Mouse (Mus musculus) yolk sac, embryonic 10.5 days (tissue): ENCODE results near the gene Mrpl53.

ENCODE experiments used
- DNase-seq: peaks from one replicate; pipeline ENCODE4 v3.0.0-alpha.2; 2017; ENCODE audit warnings: low spot score

Mrpl53 gene

DNA sequence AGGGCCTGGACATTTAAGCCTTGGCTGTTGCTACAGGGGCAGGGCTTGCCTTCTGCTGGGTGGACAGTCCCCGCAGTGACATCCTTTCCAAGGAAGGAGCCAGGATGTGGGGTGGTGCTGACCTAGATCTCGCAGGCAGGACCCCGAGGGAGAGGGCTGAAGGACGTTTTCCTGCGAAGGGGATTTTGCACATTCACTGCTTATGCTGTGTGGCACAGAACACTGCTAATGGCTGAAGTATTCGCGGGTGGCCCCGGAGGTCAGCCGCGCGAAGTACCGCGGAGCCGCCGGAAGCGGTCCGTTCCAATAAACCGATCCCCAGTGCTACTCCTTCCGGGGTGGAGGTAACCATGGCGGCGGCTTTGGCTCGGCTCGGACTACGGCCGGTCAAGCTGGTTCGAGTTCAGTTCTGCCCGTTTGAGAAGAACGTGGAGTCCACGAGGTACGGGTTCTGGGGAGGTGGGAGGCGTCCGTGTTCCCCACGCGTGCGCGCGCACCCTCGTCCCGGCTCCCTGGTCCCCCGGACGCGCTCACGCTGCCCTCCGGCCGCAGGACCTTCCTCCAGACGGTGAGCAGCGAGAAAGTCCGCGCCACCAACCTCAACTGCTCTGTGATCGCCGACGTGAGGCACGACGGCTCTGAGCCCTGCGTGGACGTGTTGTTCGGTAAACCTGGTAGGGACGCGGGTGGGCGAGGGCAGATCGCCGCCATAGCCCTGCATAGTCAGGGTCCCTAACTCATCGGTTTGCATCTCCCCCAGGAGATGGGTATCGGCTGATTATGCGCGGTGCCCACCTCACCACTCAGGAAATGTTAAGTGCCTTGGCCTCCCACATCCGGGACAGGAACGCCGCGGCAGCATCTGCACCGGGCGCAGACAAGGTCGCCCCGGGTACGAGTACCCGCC is at the start of gene Mrpl53:
TSS of gene Mrpl53 (plus strand) at position 279 of the 907 bp plus-strand sequence.
- peak; percentile 83 for DNase-seq

DNA sequence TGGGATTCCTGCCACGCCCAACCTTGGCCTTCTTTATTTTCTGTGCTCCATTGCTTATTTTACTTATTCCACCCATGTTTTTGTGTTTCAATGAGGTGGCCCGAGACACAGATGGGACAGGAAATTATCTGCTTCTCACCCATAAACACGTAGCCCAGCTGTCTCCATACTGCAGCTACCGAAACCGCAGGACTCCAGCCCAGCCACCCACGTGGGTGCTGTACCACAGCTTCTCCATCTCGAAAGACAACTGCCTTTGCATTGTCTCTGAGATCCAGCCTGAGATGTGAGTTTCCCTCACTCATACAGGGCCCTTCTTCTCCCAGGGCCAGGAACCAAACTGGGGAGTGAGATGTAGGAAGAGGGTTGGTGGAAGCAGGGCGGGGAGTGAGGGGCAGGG is 42.8 kb upstream of the Mrpl53 start:
- no peak for DNase-seq

DNA sequence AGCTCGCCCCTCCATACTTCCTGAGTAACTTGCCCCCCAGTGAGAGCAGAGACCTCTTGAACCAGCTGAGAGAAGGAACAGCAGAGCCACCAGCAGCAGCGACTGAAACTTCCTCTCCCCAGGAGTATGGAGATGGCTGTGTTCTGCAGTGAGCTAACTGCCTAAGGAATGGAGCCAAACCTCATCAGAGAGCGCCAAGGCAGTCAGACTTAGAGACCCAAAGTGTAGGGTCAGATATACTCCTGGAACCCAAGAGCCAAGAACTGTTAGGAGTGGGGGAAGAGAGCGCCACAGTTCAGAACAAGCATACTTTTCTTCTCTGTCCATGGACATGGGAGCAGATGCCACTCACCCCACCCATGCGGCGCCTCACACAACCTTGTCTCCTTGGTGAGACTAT is 42.4 kb upstream of the Mrpl53 start:
- DNase-seq = no peak

DNA sequence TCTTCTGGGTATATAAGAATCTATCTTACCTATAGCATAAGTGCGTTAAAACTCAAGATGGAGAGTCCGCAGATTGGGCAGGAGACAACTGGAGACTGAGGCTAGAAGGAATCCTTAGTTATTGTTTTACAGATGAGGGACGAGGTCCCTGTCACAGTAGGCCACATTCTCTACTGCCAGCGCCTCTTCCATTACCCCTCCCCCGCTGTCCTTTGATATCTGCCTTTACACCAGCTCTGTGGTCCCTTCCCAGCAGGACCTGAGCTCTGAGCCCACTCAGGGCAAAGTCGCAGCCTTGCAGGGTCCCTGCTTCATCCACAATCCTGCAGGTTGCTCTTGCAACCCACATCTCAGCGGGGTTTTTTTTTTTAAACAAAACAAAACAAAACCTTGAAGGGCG is 40.6 kb upstream of the Mrpl53 start:
- no peak for DNase-seq

DNA sequence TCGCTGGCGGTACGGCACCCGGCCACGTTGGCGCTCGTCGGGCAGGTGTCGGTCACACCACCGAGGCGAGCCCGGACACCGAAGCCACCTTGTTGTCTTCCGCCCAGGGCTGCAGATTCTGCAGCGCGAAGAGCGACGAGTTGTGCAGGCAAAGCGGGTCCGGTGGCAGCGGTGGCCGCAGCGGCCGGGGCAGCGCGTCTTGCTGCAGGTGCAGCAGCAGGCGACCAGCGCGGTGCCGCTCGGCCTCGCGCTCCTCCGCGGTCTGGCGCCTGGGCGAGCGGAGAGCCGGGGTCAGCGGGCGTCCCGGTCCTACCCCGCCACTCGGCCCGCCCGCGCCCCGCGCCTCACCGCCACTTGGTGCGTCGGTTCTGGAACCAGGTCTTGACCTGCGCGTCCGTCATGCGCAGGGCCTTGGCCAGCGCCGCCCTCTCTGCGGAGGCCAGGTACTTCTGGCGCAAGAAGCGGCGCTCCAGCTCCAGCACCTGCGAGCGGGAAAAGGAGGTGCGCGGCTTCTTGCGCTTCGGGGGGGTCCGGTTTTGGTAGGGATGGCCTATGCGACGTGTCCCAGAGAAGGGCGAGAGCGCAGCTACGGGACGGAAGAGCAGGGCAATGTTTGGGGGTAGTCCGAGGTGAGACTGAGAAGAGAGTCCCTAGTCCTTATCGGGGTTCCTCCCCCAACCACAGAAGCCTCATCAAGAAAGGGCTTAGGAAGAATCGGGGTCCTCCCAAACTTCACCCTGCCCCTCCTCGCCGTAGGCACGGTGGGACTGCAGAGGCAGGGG is 39.9 kb upstream of the Mrpl53 start:
- DNase-seq = no peak

DNA sequence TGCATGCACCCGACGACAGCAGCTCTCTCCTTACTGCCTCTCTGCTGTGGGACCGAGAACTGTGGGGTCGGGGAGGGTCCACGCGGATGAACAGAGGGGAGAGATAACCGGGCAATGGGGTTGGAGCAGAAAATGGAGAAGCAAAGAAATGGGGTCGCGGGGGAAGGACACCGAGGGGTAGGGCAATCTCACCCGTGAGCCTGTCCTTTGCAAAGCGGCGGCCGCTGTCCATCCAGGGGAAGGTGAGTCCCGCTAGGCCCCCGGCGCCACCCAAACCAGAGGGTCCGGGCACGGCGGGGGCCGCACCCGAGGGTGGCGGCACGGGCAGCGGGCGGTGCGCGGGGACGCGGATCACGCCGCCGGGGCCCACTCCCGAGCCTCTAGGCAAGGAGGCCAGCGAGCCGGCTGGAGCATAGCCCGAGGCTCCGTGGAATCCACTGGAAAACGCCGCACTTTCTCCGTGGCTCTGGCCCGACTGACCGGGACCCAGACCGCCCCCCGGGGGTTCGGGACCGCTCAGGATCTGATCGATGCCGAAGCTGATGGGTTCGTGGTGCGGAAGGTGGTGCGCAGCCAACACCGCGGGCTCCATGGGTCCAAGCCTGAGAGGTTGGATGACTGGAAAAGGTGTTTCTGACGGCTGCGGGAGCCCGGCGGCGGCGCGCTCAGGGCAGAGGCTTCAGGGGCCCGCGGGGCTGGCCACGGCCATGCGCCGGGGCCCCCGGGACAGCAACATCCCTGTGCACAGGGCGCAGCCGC is 39.2 kb upstream of the Mrpl53 start:
- DNase-seq = no peak

DNA sequence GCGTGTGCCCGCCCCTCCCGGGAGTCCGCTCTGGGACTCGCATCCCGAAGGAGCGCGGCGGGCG is 38.8 kb upstream of the Mrpl53 start, which contains the start of gene Tlx2:
TSS of gene Tlx2 (minus strand) at position 47 of the 64 bp plus-strand sequence.
- DNase-seq = no peak

DNA sequence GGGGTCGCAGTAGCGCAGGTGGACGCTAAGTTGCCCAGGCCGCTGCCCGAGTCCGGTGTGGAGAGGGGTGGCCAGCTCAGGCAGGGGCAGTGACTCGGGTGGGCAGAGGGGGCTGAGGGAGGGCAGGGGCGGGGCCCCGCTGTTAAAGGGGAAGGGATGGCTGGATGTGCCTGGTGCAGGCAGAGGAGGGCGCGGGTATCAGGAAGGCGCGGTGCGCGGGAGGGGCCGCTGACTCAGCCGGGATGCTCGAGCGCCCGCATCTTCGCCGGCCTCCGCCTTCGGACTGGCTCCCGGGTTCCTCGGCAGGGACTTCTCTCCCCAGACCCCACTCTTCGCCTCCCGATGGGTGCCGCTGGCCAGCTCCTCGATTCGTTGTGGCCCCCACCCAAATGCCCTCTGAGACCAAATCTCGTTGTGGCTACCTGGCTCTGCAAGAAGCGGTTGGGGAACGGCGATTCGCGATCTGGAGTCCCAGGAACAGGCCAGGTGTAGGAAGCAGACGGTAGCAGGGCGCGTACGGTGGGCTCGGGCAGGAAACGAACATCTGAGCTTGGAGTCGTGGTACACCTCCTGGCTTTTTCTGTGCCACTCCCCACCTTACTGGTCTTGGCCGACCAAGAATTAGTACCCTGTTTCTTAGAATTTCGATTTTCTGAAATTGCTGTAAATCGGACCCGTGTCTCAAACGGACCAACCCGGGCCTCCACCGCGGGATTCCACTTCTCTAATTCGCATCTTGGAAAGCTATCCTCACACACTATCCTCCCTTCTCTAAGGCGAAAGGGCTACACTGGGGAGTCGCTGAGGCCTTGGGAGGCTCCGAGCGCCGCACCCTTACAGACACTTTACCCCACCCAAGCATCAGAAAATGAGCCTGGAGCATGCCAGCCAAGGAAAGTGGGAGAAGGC is 38.3 kb upstream of the Mrpl53 start:
- no peak for DNase-seq

DNA sequence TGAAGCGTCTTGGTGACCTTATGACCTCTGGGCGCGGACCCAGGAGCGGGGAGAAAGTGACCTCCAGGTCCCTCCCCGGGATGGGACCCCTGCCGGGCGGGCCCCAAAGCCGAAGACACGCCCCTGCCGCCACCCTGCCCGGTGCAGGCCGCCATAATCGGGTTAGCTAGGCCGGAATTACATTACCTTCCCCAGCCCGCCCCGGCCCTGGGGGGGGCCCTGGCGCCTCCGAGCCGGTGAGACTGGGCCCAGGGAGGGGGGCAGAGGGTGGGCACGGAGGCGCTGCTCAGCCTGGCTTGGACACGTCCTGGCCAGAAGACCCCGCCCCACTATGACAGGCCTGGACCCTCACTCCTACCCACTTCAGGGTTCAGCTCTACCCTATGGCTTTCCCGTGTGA is 37.6 kb upstream of the Mrpl53 start:
- no peak for DNase-seq

DNA sequence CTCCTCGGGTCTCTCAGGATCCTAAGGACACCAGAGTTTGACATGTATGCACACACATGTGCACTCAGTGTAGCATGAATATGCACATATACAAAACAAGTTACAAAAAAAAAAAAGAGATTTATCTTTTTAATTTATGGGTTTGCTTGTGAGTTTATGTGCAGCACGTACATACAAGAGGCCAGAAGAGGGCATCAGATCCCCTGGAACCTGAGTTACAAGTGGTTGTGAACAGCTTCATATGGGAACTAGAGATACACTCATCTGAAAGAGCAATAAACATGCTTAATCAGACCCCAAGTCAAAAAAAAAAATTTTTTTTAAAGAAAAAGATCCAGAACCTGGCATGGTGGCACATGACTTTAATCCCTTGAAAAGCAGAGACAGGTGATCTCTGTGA is 33.9 kb upstream of the Mrpl53 start:
- DNase-seq = no peak

DNA sequence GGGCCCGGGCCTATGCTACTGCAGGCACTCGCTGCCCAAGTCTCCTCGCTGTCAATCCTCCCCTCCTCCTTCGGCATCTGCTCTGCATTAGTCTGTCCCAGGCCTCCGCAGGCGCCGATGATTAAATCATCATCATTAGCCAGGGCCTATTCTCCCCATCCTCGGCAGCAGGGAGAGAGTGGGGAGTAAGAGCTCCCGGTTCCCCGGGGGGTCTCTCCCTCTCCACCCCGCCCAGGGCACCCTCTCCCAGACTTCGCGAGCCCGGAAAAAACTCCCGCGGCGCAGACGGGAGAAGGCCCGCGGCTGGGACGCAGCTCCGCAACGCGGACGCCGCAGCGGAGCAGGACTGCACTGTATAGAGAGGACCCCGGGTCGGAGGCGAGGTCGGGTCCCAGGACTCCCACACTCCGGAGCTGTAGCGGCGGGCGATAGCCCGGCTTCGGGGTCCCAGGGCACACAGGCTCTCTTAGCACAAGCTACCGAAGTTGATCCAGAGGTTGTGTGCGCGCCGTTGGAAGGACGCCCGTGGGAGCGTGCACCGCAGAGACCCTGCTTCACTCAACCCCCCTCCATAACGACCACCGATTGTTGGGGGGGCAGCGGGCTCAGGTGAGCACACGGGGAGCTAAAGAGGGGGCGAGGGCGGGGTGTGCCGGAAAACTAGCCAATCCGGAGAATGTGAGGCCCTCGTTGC is 31.1 kb upstream of the Mrpl53 start, which contains the start of gene Pcgf1:
TSS of gene Pcgf1 (plus strand) at position 240 of the 694 bp plus-strand sequence.
- DNase-seq = no peak

DNA sequence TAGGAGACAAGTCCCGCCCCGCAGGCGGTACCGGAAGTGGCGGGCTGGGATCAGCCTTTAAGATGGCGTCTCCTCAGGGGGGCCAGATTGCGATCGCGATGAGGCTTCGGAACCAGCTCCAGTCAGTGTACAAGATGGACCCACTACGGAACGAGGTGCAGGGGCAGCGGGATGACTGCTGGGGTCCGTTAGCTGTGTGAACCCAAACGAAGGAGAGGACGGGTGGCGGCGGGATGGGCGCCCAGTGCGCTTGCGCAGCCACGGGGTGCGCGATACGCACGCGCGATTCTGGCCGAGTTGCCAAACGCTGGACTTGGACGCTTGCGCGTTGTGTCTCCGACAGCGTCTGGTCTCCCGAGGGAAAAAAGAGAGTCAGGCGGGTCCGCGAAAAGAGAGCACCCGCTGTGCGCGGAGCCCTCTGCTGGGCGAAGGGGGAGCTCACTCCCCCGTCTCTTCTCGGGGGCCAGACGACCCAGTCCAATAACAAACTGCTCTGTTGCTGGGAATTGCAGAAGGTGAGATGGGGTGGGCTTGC is 30.4 kb upstream of the Mrpl53 start:
- DNase-seq = peak; percentile 98

DNA sequence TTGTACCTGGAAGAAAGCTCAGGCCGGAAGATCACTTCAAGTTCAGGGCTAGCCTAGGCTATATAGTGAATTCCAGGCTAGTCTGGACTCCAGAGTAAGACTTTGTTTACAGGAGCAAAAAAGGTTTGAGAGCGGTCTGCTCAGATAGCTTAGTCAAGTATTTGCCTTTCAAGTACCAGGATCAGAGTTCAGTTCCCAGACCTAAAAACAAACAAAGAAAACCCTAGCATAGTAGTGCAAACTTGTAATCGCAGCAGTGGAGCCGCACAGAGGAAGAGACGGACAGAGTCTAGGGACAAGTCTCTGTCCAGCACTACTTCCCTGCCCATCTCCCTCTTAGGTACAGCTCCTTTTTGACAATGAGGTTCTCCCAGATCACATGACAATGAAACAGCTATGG is 28.6 kb upstream of the Mrpl53 start:
- peak; percentile 63 for DNase-seq

DNA sequence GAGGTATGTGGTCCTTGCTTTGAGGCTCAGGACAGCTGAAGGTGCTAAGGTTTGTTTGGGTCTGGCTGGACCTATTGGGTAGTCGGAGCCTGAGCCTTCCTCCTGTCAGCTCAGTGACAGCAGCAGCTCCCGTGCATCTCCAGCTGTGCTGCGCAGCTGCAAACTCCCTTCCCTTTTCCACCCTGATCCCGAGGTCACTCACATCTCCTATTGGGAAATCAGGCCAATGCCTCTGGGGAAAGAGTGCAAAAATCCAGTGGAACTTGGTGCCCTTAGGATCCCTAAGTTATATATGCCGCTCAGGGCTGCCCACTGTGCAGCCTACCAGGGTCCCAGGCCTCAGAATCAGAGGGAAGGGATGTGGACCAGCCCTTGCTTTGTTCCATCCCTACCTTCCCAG is 25.3 kb upstream of the Mrpl53 start:
- DNase-seq = no peak

DNA sequence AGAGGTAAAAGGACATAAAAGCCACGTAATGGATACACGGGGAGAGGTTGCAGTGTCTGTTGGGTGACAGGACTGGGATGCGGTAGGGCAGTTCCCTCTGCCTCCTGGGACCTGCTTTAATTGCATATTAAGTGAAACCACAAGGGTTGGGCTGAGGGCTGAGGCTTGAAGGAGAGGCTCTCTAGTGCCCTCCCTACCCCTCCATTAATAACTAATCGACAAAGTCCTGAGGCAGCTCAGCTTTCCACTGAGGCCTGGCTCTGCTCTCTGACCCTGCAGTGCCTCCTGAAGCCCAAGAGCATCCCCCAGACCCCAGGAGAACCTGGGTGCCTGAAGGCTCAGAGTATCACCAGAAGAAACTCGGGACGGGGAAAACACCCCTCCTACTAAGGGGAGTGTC is 24.4 kb upstream of the Mrpl53 start:
- DNase-seq = no peak

DNA sequence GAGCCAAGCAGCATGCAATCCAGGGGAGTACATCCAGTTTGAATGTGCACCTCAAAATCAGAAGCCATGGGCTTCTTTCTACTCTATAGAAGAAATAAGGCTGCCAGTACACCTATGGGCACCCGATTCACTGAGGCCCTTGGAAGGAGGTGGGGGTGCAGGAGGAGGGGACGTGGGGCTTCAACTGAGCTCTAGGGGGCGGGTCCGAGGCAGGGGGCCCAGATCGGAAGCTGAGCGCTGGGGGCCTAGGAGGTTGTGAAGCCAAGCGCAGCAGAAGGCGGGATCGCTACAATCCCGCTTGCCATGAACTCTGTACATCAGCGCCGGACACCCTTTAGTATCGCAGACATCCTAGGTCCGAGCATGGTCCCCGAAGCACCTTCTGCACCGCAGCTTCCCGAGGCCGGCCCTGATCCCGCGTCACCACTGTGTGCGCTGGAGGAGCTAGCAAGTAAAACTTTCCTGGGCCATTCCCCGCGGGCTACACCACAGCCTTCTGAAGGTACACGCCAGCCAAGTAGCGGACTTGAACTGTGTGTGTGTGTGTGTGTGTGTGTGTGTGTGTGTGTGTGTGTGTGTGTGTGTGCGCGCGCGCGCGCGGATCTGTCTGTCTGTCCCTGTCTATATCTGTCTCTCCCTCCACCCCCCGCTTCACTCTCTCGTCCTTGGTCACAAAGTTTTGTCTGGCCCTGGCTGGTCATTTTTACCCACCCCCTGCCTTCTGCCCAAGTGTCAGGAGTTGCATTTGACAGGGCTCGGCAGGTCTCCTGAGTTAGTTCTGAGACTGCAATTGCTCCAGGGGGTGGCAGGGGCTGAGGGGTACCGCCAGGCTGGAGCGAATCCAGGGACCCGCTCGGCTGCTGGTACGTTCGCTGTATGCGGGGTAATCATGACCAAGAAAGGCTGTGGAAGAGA is 22.5 kb upstream of the Mrpl53 start, which contains the start of gene Lbx2:
TSS of gene Lbx2 (plus strand) at position 247 of the 915 bp plus-strand sequence.
- DNase-seq = no peak

DNA sequence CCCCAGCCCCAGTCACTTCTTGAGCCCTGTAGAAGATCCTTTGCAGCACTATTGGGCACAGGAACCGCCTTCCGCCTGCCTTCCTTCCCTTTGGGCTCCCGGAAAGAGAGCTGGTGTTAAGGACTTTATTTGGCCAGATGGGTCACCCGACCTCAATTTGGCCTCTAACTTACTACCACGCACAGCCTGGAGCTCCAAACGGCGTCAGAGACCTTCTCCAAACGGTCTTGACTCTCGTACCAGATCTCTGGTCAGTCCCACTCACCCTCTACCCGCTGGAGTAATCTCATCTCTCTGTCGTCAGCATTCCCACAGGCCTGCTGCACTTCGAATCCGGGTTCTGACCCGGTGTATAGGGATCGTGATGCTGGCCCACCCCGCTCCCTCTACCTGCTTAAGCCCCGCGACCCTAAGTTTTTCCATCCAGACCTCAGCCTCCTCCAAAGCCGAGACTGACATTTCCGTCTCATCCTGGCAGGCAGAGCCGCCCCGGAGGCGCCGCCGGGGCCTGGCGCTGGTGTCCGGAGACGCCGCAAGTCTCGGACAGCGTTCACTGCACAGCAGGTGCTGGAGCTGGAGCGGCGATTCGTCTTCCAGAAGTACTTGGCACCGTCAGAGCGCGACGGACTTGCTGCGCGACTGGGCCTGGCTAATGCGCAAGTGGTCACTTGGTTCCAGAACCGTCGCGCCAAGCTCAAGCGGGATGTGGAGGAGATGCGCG is 21.5 kb upstream of the Mrpl53 start:
- DNase-seq = no peak

DNA sequence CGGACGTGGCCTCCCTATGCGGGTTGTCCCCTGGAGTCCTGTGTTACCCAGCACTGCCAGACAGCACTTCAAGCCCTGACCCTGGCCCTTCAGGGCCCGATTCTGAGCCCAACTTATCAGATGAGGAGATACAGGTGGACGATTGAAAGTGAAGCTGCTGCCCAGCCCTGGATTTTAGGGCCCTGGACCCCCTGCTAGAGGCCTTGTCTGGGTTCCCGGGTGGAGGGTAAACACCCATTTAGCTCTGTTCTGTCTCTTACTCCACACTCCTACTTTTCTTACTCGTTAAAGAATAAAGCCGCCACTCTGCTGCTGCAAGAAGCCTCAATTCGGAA is 20.9 kb upstream of the Mrpl53 start:
- DNase-seq = no peak

DNA sequence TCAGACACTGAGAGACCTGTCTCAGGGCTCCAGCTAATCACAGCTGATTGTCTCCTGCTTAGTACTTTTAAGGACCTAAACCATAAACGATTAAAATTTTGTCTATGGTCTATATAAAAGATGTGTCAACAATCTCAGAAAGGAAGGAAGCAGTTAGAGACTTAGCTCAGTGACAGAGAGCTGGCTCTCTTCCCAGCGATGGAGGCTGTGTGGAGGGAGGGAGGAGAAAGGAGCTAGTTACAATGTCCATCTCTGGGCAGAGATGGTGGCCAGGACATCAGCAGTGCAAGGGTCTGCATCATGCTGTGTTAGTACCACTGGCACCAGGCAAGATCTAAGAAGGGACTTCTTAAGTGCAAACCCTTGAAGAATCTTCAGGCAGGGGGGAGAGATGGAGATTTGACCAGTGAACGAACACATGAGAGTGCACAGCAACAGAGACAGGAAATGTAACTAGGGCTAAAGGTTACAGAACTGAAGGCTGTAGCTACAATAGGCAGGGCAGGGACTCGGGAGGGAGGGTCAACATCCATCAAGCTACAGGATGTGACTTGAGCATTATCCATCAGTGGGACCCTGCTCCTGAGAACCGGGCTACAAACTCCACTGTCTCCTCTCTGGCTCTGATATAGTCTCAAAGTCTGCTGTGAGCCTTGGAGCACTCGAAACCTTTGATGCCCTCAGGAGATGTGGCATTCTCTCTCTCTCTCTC is 16.3 kb upstream of the Mrpl53 start:
- no peak for DNase-seq
